Comparison of ENCODE assay signal across 11 mouse cellular contexts in genomic region chr9:108267691-108268090, GRCm38 (mm10). TPM values are rescaled to one million over a fixed set of nuclear protein-coding genes. Genes with fewer than 3 reads are reported as not detected.
DNase-seq lines count a peak whose midpoint lies in the region; ATAC-seq and TF ChIP-seq lines count a peak whose summit lies in the region.
"Had no signal": no experiment of that assay in that cellular context is flagged by ENCODE, and none has a peak within 500 bp of the region (broad histone marks: within the 10 kb centered on the region; RNA-seq: fewer than 3 reads in every experiment).

No protein-coding gene starts in this region.

- no peak overlapping the region for H3K9ac ChIP-seq in heart, embryonic 12.5 days

- WGBS in heart, embryonic 12.5 days: 40% methylated on average over 7 of the region's 7 CpGs
- 61% methylated on average over 7 of the region's 7 CpGs for WGBS in cerebellum, adult 2 months

- H3K4me1 ChIP-seq in heart, embryonic 12.5 days (replicated peaks): peaks cover 50% of the 10 kb centered on the region
- no peaks in the 10 kb centered on the region; the same call in 1 of the 2 replicates for H3K4me1 ChIP-seq in cerebellum, adult 2 months (ENCODE audit: control insufficient read depth, insufficient read depth, low read length)

- TF ChIP-seq POLR2A in cerebellum, adult 2 months (IDR thresholded peaks at IDR 0.05; ENCODE audit: borderline replicate concordance, insufficient read depth, low read length): no peak

- ATAC-seq in heart, embryonic 12.5 days (ENCODE audit: insufficient number of reproducible peaks, low FRiP score): no peak
- ATAC-seq in cerebellum, adult (ENCODE audit: insufficient number of reproducible peaks, low FRiP score, low TSS enrichment): no peak
- ATAC-seq: intestine, postnatal 0 days had no signal

- H3K4me3 ChIP-seq in heart, embryonic 12.5 days: no peak overlapping the region
- H3K4me3 ChIP-seq in cerebellum, adult 2 months (replicated peaks; ENCODE audit: insufficient read depth, low read depth, low read length): no peak overlapping the region

- no peaks in the 10 kb centered on the region for H3K36me3 ChIP-seq in heart, embryonic 12.5 days
- H3K36me3 ChIP-seq: G1E had no signal

- no peaks in the 10 kb centered on the region for H3K9me3 ChIP-seq in heart, embryonic 12.5 days (replicated peaks)
- H3K9me3 ChIP-seq: G1E had no signal

- H3K27ac ChIP-seq in heart, embryonic 12.5 days (ENCODE audit: poor library complexity, severe bottlenecking): peak overlapping the region; percentile 45
- no peak overlapping the region for H3K27ac ChIP-seq in cerebellum, adult 2 months (ENCODE audit: insufficient read depth, low read length)
- H3K27ac ChIP-seq: macrophage had no signal

- H3K4me2 ChIP-seq in heart, embryonic 12.5 days: no peak overlapping the region

- DNase-seq in ovary, adult 18-20 months (ENCODE audit: low spot score): peak; percentile 47
- DNase-seq in ovary, postnatal 14 days (ENCODE audit: low spot score): no peak
- DNase-seq in lung, postnatal 10 days: peak; percentile 54
- peak; percentile 59 to 66 for DNase-seq in urinary bladder, postnatal 36 days (ENCODE audit: low spot score in 2 of 2)
- DNase-seq in cerebellum, adult 2 months: no peak
- DNase-seq: gastrocnemius, postnatal 25 days had no signal

- no peak for TF ChIP-seq CTCF in cerebellum, adult 2 months (IDR thresholded peaks at IDR 0.05; ENCODE audit: borderline replicate concordance, insufficient read depth, low read depth, low read length)

- H3K27me3 ChIP-seq in heart, embryonic 12.5 days (replicated peaks): no peaks in the 10 kb centered on the region
- H3K27me3 ChIP-seq in cerebellum, adult 2 months (ENCODE audit: control insufficient read depth, insufficient read depth, low read length): no peaks in the 10 kb centered on the region

RNA-seq across cellular contexts. Expression of gene Dag1, which starts 3.9 kb away (rescaled TPM):
- 188 and 200 TPM in 2 replicates for polyA plus RNA-seq in heart, embryonic 12.5 days (2016; fragmentation: Nextera tagmentation; extraction: Ambion mirVana)
- 33.8 and 38.6 TPM in 2 replicates for polyA plus RNA-seq in cerebellum, adult 2 months (2012; rRNA removed)

RNA-seq across cellular contexts. Expression of gene Nicn1, which starts 22.5 kb away (rescaled TPM):
- 22.5 and 22.6 TPM in 2 replicates for polyA plus RNA-seq in heart, embryonic 12.5 days (2016; fragmentation: Nextera tagmentation; extraction: Ambion mirVana)
- 94.1 and 97.5 TPM in 2 replicates for polyA plus RNA-seq in cerebellum, adult 2 months (2012; rRNA removed)

RNA-seq across cellular contexts. Expression of gene Amt, which starts 29.0 kb away (rescaled TPM):
- polyA plus RNA-seq in heart, embryonic 12.5 days (2016; fragmentation: Nextera tagmentation; extraction: Ambion mirVana): 11.7 and 13.3 TPM in 2 replicates
- polyA plus RNA-seq in cerebellum, adult 2 months (2012; rRNA removed): 63.2 and 64.2 TPM in 2 replicates

RNA-seq across cellular contexts. Expression of gene Rhoa, which starts 38.2 kb away (rescaled TPM):
- 348 and 367 TPM in 2 replicates for polyA plus RNA-seq in heart, embryonic 12.5 days (2016; fragmentation: Nextera tagmentation; extraction: Ambion mirVana)
- 198 and 201 TPM in 2 replicates for polyA plus RNA-seq in cerebellum, adult 2 months (2012; rRNA removed)

RNA-seq across cellular contexts. Expression of gene Tcta, which starts 38.3 kb away (rescaled TPM):
- 31.2 and 35.3 TPM in 2 replicates for polyA plus RNA-seq in heart, embryonic 12.5 days (2016; fragmentation: Nextera tagmentation; extraction: Ambion mirVana)
- polyA plus RNA-seq in cerebellum, adult 2 months (2012; rRNA removed): 55.2 and 58.9 TPM in 2 replicates

Comparison
In these comparisons a context has a peak if more than half of its experiments do, and no peak if none do; other contexts are left out.
1. DNase-seq: peak in ovary, adult 18-20 months (single experiment), lung, postnatal 10 days (single experiment) and urinary bladder, postnatal 36 days (2 of 2); none in ovary, postnatal 14 days (single experiment) and cerebellum, adult 2 months (0 of 2).